Mouse (Mus musculus) stomach, embryonic 16.5 days (tissue): Measurements from ENCODE around the gene Bcas3. TPM values are rescaled to one million over a fixed set of nuclear protein-coding genes. Genes with fewer than 3 reads are reported as not detected.

Experiments
- ATAC-seq: fragments of 200-750 bp; cut with Nextera tagmentation; 2 replicates; pipeline ENCODE4 v1.8.0; 2017; ENCODE audit warnings: moderate number of reproducible peaks, moderate TSS enrichment; ENCODE audit not compliant: insufficient read depth, low FRiP score
- H3K27ac ChIP-seq: fragments of 300-500 bp; sonication (generic); 2 replicates; pipeline ENCODE4 v1.5.1; 2014; ENCODE audit warnings: low read length
- H3K27me3 ChIP-seq: fragments of 300-500 bp; sonication (generic); 2 replicates; pipeline ENCODE4 v1.6.1; 2014; ENCODE audit warnings: low read length, control low read depth, mixed read lengths; ENCODE audit not compliant: control insufficient read depth, insufficient read depth
- H3K36me3 ChIP-seq: fragments of 300-500 bp; sonication (generic); 2 replicates; pipeline ENCODE4 v1.6.1; 2014; ENCODE audit warnings: low read length; ENCODE audit not compliant: control insufficient read depth, insufficient read depth
- H3K4me1 ChIP-seq: fragments of 300-500 bp; sonication (generic); 2 replicates; pipeline ENCODE4 v1.6.1; 2014; ENCODE audit warnings: low read length, control low read depth, mixed read lengths; ENCODE audit not compliant: control insufficient read depth, insufficient read depth
- H3K4me2 ChIP-seq: fragments of 300-500 bp; sonication (generic); 2 replicates; pipeline ENCODE4 v1.6.1; 2014; ENCODE audit warnings: low read depth, low read length, mixed read lengths
- H3K4me3 ChIP-seq: fragments of 300-500 bp; sonication (generic); replicated peaks from 2 replicates; pipeline ENCODE4 v1.5.1; 2014; ENCODE audit warnings: mild to moderate bottlenecking, low read length
- H3K9ac ChIP-seq: fragments of 300-500 bp; sonication (generic); 2 replicates; pipeline ENCODE4 v1.6.1; 2014; ENCODE audit warnings: low read length
- H3K9me3 ChIP-seq: fragments of 300-500 bp; sonication (generic); replicated peaks from 2 replicates; pipeline ENCODE4 v1.6.1; 2016; ENCODE audit warnings: low read length, control low read depth; ENCODE audit not compliant: control insufficient read depth
- WGBS: fragments of 180-500 bp; shearing (Covaris S2); extraction: QIAGEN DNeasy Blood & Tissue Kit; methylation state at CpG from one replicate; pipeline ENCODE4 v1.1.7; 2014; 5-methylcytosine and 5-hydroxymethylcytosine counted together
- polyA plus RNA-seq: library from polyadenylated mRNA; unstranded; fragments of >200 nt; fragmentation: Nextera tagmentation; extraction: Ambion mirVana; gene quantifications from 2 replicates; pipeline ENCODE4 v1.2.1, GENCODE M21; 2015

Gene Bcas3
- polyA plus RNA-seq, 1 experiment from 2014 or later, result 21.2 TPM

DNA sequence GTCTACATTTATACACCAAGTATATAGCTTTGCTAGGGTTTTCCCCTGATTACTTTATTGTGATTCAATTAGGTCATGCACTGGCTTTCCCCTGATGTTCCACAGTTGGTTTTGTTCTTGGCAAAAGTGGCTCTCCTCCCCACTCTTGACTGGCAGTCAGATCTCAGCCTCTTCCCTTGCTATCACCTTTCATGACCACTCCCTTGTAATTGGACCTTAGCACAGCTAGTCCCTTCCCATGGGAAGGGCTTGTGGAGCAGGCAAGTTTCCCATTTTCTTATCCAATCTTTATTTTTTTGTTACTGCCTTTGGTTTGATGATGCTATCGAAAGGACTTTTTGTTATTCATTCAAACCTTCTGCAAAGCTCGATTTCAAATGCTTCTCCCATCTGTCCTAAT lies 202.8 kb downstream of the Bcas3 start:
- Histone ChIP-seq H3K9ac (no peak overlapping the region), H3K4me2 (no peak overlapping the region), H3K9me3 (no peaks in the 10 kb centered on the region), H3K27me3 (no peaks in the 10 kb centered on the region), H3K27ac (no peak overlapping the region), H3K4me1 (no peaks in the 10 kb centered on the region), H3K36me3 (no peaks in the 10 kb centered on the region), H3K4me3 (no peak overlapping the region)
- no peak for ATAC-seq
- WGBS, result 82% methylated on average over 2 of the region's 2 CpGs

DNA sequence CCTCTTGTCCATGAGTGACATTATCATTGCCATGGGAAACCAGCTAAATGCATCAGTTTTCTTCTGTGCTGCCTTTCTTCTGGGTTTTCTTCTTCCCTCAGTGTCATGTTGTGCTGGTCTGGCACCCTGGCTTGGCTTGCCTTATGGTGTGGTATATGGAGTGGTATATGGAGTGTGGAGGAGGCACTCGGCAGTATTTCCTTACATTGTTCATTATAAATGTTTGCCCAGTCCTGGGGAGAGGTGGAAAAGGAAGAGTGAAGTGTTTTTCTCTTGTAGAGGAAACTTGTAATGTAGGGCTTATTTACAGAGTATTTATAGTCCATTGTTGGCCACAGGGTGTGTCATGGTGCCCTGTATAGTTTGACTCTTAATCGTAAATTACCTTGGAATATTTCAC lies 212.1 kb downstream of the Bcas3 start:
- H3K4me3 ChIP-seq, result no peak overlapping the region
- 0 out of 2 replicates have a peak, but pooled peaks cover 2% of the 10 kb centered on the region for H3K4me1 ChIP-seq
- H3K36me3 ChIP-seq, result no peaks in the 10 kb centered on the region
- H3K9me3 ChIP-seq, result no peaks in the 10 kb centered on the region
- H3K27me3 ChIP-seq, result no peaks in the 10 kb centered on the region
- H3K27ac ChIP-seq, result no peak overlapping the region
- no peak for ATAC-seq
- 45% methylated on average over 2 of the region's 2 CpGs for WGBS
- H3K9ac ChIP-seq, result no peak overlapping the region
- no peak overlapping the region for H3K4me2 ChIP-seq

DNA sequence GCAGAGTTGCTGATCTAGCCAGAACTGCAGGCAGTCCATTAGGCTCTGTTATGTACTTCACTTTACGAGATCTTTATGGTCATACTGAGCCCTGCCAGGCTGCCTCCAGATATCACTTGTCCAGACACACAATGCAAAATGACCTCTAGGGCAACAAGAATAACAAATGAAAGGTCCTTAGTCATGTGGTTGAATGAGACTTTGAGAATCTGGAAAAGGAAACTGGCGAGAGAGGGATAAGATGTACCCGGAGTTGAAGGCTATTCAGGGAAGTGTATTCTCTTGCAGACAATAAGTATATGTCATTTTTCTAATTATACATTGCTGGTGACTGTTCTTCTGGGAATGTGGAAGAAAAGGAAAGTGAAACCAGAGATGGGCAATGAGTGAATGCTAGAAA lies 218.1 kb downstream of the Bcas3 start:
- Histone ChIP-seq H3K36me3 (no peaks in the 10 kb centered on the region), H3K4me1 (peaks cover 10% of the 10 kb centered on the region; the same call in 1 of the 2 replicates), H3K27ac (no peak overlapping the region), H3K27me3 (no peaks in the 10 kb centered on the region), H3K9me3 (no peaks in the 10 kb centered on the region), H3K4me3 (no peak overlapping the region), H3K4me2 (no peak overlapping the region), H3K9ac (no peak overlapping the region)
- ATAC-seq, result no peak
- 66% methylated on average over 3 of the region's 3 CpGs for WGBS

GRCm38 (mm10) chr11:85571936-85572335 lies 219.0 kb downstream of the Bcas3 start:
- H3K27me3 ChIP-seq, result no peaks in the 10 kb centered on the region
- H3K4me3 ChIP-seq, result no peak overlapping the region
- 43% methylated on average over 5 of the region's 5 CpGs for WGBS
- no peaks in the 10 kb centered on the region for H3K36me3 ChIP-seq
- no peak overlapping the region for H3K9ac ChIP-seq
- H3K4me2 ChIP-seq, result no peak overlapping the region
- peaks cover 10% of the 10 kb centered on the region; the same call in 1 of the 2 replicates for H3K4me1 ChIP-seq
- ATAC-seq, result no peak
- H3K9me3 ChIP-seq, result no peaks in the 10 kb centered on the region
- H3K27ac ChIP-seq, result no peak overlapping the region

- no peak for ATAC-seq
- H3K27me3 ChIP-seq, result no peaks in the 10 kb centered on the region
- no peak overlapping the region for H3K4me3 ChIP-seq
- H3K9ac ChIP-seq, result no peak overlapping the region
- no peaks in the 10 kb centered on the region for H3K36me3 ChIP-seq
- H3K27ac ChIP-seq, result no peak overlapping the region
- WGBS, result 56% methylated on average over 3 of the region's 3 CpGs
- H3K4me2 ChIP-seq, result no peak overlapping the region
- H3K4me1 ChIP-seq, result peaks cover 10% of the 10 kb centered on the region; the same call in 1 of the 2 replicates
- no peaks in the 10 kb centered on the region for H3K9me3 ChIP-seq
Measured at GRCm38 (mm10) chr11:85572590-85572989, 219.6 kb downstream of the Bcas3 start.

GRCm38 (mm10) chr11:85574496-85574895 lies 221.5 kb downstream of the Bcas3 start:
- no peak overlapping the region for H3K4me2 ChIP-seq
- WGBS, result 2% methylated on average over 4 of the region's 4 CpGs
- H3K4me1 ChIP-seq, result peaks cover 10% of the 10 kb centered on the region
- H3K9me3 ChIP-seq, result no peaks in the 10 kb centered on the region
- H3K27ac ChIP-seq, result no peak overlapping the region
- H3K36me3 ChIP-seq, result no peaks in the 10 kb centered on the region
- no peak overlapping the region for H3K4me3 ChIP-seq
- H3K27me3 ChIP-seq, result no peaks in the 10 kb centered on the region
- H3K9ac ChIP-seq, result no peak overlapping the region
- 0 out of 2 replicates have a peak, but pooled peaks have one; percentile 60 for ATAC-seq

DNA sequence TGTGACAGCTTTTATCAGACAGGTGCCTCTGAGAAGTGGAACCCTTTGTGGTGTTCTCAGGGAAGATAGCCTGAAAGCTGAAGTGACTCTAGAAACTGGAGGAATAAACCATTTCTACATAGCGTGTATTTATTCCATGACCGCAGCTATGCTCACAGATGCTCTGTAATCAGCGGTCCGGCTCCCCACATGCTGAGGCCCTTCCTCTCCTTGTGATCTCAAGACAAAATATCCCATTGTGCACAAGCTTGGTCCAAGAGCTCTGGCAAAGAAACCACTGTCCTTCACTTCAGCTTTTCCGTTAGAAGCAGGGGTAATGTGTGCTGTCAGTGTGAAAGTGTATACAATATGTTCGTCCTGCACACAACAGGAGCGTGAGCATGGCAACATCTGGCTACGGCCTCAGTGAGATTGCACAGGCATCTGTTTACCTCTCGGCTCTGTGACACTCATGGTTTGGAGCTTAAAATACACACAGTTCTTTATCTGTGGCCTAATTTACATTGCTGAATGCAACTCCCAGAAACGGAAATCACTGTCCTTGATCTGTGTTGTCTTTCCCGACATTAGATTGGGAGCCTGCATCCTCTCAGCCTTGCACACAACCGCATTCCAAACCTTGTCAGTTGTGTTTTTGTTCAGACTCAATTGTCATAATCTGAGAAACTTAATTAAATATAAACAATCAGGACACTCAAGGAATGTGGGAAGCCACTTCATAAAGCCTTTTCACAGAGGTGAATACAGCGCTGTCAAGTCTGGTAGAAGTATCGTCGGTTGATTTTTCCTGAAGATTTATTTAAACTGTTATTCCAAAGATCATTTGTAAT lies 225.1 kb downstream of the Bcas3 start:
- peak overlapping the region; percentile 26 for H3K27ac ChIP-seq
- no peak for ATAC-seq
- no peak overlapping the region for H3K4me3 ChIP-seq
- no peaks in the 10 kb centered on the region for H3K36me3 ChIP-seq
- no peak overlapping the region for H3K4me2 ChIP-seq
- H3K9me3 ChIP-seq, result no peaks in the 10 kb centered on the region
- no peaks in the 10 kb centered on the region for H3K27me3 ChIP-seq
- H3K4me1 ChIP-seq, result peaks cover 3% of the 10 kb centered on the region; the same call in 1 of the 2 replicates
- 45% methylated on average over 15 of the region's 15 CpGs for WGBS
- no peak overlapping the region for H3K9ac ChIP-seq

DNA sequence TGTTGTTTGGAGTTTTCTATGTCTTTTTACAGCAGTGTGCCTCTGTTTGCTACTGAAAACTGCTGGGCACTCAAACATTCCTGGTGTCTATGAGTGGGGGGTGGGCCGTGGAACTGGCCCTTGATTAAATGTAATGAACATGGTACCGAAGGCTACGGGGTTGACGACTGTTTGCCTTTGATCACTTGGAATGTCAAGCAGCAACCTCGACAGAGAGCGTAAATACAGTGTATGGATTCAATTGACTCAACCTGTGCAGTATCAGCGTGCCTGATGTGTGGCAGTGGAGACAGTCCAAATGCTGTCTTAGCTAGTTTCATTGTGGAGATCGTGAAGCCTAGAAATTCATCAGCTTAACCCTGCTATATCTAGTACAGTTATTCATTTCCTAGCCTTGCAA lies 231.1 kb downstream of the Bcas3 start:
- Histone ChIP-seq H3K4me3 (no peak overlapping the region), H3K9me3 (no peaks in the 10 kb centered on the region), H3K9ac (no peak overlapping the region), H3K27me3 (no peaks in the 10 kb centered on the region), H3K4me1 (no peaks in the 10 kb centered on the region), H3K27ac (no peak overlapping the region), H3K36me3 (no peaks in the 10 kb centered on the region), H3K4me2 (no peak overlapping the region)
- ATAC-seq, result no peak
- 48% methylated on average over 8 of the region's 8 CpGs for WGBS

GRCm38 (mm10) chr11:85593636-85594035 lies 240.7 kb downstream of the Bcas3 start:
- WGBS, result 84% methylated on average over 3 of the region's 3 CpGs
- H3K36me3 ChIP-seq, result no peaks in the 10 kb centered on the region
- no peak overlapping the region for H3K4me3 ChIP-seq
- no peaks in the 10 kb centered on the region for H3K9me3 ChIP-seq
- no peaks in the 10 kb centered on the region for H3K4me1 ChIP-seq
- no peak overlapping the region for H3K9ac ChIP-seq
- H3K27me3 ChIP-seq, result no peaks in the 10 kb centered on the region
- ATAC-seq, result no peak
- H3K27ac ChIP-seq, result no peak overlapping the region
- H3K4me2 ChIP-seq, result no peak overlapping the region
